Mouse (Mus musculus) hindbrain, embryonic 15.5 days (tissue): Measurements from ENCODE around the gene Gm37419. TPM values are rescaled to one million over a fixed set of nuclear protein-coding genes. Genes with fewer than 3 reads are reported as not detected.

Experiments
- ATAC-seq: fragments of 200-750 bp; cut with Nextera tagmentation; 2 replicates; pipeline ENCODE4 v1.8.0; 2017; ENCODE audit warnings: low read depth, moderate number of reproducible peaks, moderate TSS enrichment; ENCODE audit not compliant: low FRiP score
- H3K27ac ChIP-seq: fragments of 300-500 bp; sonication (generic); replicated peaks from 2 replicates; pipeline ENCODE4 v1.5.1; 2015; ENCODE audit warnings: mild to moderate bottlenecking, inconsistent platforms
- H3K27me3 ChIP-seq: fragments of 300-500 bp; sonication (generic); 2 replicates; pipeline ENCODE4 v1.6.1; 2015; ENCODE audit warnings: control low read depth, inconsistent platforms
- H3K36me3 ChIP-seq: fragments of 300-500 bp; sonication (generic); 2 replicates; pipeline ENCODE4 v1.6.1; 2015; ENCODE audit warnings: control low read depth, inconsistent platforms
- H3K4me1 ChIP-seq: fragments of 300-500 bp; sonication (generic); replicated peaks from 2 replicates; pipeline ENCODE4 v1.6.1; 2015; ENCODE audit warnings: control low read depth, inconsistent platforms
- H3K4me2 ChIP-seq: fragments of 300-500 bp; sonication (generic); 2 replicates; pipeline ENCODE4 v1.6.1; 2015; ENCODE audit warnings: moderate library complexity, mild to moderate bottlenecking, inconsistent platforms
- H3K4me3 ChIP-seq: fragments of 300-500 bp; sonication (generic); 2 replicates; pipeline ENCODE4 v1.5.1; 2015; ENCODE audit warnings: mild to moderate bottlenecking, inconsistent platforms
- H3K9ac ChIP-seq: fragments of 300-500 bp; sonication (generic); 2 replicates; pipeline ENCODE4 v1.6.1; 2015; ENCODE audit warnings: inconsistent platforms
- H3K9me3 ChIP-seq: fragments of 300-500 bp; sonication (generic); 2 replicates; pipeline ENCODE4 v1.6.1; 2016; ENCODE audit warnings: control low read depth, inconsistent platforms
- WGBS: fragments of 180-500 bp; shearing (Covaris S2); methylation state at CpG from one replicate; pipeline ENCODE4 v1.1.7; 2015; 5-methylcytosine and 5-hydroxymethylcytosine counted together
- polyA plus RNA-seq: library from polyadenylated mRNA; unstranded; fragments of >200 nt; fragmentation: Nextera tagmentation; extraction: Ambion mirVana; gene quantifications from 2 replicates; pipeline ENCODE4 v1.2.1, GENCODE M21; 2015

The Gm37419 gene
- polyA plus RNA-seq, 1 experiment from 2014 or later = not detected

DNA sequence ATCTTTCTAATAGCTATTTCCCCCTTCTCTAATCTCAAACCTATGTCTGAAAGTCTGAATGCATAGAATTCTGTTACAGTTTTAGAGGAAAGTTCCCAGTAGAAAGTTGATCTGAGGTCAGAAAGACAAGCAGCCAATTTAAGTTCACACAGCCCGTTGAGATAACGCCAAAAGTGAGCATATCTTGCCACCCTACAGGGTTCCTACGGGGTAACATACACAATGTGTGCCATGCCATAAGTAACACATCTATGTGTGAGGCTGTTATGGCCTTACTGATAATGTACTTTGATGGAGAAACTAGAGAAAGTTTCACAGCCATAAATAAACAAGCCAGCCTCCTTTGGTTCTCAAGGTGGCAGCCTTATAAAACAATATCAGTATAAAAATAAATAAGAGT lies 26.1 kb downstream of the Gm37419 start:
- Histone ChIP-seq H3K27ac (no peak overlapping the region), H3K9me3 (no peaks in the 10 kb centered on the region), H3K27me3 (no peaks in the 10 kb centered on the region), H3K36me3 (no peaks in the 10 kb centered on the region), H3K9ac (no peak overlapping the region), H3K4me2 (no peak overlapping the region), H3K4me3 (no peak overlapping the region), H3K4me1 (0 out of 2 replicates have a peak, but pooled peaks cover 4% of the 10 kb centered on the region)
- 89% methylated on average over 3 of the region's 3 CpGs for WGBS
- ATAC-seq = no peak

DNA sequence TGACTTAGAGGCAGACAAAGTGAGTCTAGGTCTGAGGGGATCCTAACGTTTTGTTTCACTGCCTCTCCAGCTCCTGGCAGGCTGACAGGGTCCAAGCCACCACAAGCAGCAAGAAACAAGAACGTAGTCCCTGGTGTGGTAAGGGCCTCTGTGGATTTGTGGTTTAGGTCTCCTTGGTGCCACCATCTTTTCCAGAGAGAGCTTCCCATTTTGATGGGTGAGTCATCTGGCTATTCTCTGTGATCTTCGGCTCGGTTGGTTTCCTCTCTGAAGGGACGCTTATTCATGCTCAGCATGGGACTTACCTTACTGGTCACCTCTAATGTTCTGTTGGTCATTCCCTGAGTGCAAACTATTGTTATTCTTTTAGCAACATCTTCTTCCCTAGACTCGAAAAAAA lies 28.0 kb downstream of the Gm37419 start:
- Histone ChIP-seq H3K27ac (no peak overlapping the region), H3K9ac (no peak overlapping the region), H3K4me2 (no peak overlapping the region), H3K27me3 (no peaks in the 10 kb centered on the region), H3K4me1 (0 out of 2 replicates have a peak, but pooled peaks cover 4% of the 10 kb centered on the region), H3K9me3 (no peaks in the 10 kb centered on the region), H3K4me3 (no peak overlapping the region), H3K36me3 (no peaks in the 10 kb centered on the region)
- WGBS = 51% methylated on average over 6 of the region's 6 CpGs
- ATAC-seq = no peak

DNA sequence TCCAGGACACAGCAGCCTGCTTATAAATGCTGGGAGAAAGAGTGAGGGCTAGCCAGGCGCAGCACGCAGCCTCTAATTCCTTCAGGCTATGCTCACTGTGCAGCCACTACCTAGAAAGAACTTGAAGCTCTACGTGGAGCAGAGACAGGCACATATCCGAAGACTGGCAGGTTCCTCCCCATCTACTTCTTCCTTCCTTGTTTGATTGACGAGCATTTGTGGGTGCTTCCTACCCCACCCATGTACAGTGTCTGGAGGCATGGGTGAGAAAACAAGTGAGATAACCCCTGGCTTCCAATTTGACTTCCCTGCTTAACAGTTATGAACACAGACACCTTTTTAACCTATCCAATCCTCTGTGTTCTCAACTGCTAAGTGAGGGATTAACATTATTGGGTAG lies 28.5 kb downstream of the Gm37419 start:
- H3K36me3 ChIP-seq = no peaks in the 10 kb centered on the region
- H3K4me3 ChIP-seq = no peak overlapping the region
- H3K9ac ChIP-seq = no peak overlapping the region
- 70% methylated on average over 5 of the region's 5 CpGs for WGBS
- ATAC-seq = no peak
- no peak overlapping the region for H3K4me2 ChIP-seq
- no peak overlapping the region for H3K27ac ChIP-seq
- 0 out of 2 replicates have a peak, but pooled peaks cover 4% of the 10 kb centered on the region for H3K4me1 ChIP-seq
- no peaks in the 10 kb centered on the region for H3K27me3 ChIP-seq
- no peaks in the 10 kb centered on the region for H3K9me3 ChIP-seq

DNA sequence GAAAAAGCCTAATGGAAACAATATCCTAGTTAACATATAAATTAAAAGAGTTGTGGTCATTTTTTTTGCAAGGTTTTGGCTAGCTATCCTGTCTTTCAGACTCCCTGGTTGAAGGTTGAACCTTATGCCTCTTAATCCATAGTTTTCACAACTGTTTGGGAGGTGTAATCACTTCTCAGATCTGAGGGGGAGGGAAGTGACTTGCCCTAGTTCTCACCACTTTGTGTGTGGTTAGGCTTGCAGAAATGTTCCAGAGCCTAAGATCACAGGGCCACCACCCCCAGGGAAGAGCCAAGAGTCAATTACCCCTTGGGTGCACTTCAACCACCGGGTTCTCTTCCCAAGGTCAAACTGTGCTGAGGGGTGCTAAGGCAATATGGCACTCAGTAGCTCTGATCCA lies 33.4 kb downstream of the Gm37419 start:
- H3K4me2 ChIP-seq = no peak overlapping the region
- H3K9me3 ChIP-seq = no peaks in the 10 kb centered on the region
- no peak for ATAC-seq
- H3K36me3 ChIP-seq = no peaks in the 10 kb centered on the region
- H3K4me1 ChIP-seq = no peaks in the 10 kb centered on the region
- H3K4me3 ChIP-seq = no peak overlapping the region
- 74% methylated on average over 1 of the region's 1 CpGs for WGBS
- H3K27me3 ChIP-seq = no peaks in the 10 kb centered on the region
- no peak overlapping the region for H3K27ac ChIP-seq
- no peak overlapping the region for H3K9ac ChIP-seq

DNA sequence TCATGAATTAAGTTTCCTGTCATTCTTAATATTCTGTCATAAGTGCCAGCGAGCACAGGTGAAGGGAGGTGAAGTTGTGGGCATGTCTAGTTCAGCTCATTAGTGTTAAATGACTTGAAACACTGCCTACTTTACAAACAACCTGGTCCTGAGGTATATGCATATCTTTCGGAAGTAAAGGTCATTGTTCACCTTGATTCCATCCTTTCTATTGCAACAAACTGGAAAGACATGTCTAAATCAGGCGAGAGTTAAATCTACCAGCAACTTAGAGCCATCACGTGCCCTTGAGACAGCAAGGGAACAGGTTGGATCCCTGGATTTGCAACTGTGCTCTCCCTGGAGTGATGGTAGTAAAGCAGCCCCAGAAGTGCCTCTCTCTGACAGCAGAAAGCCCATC lies 34.3 kb downstream of the Gm37419 start:
- Histone ChIP-seq H3K27me3 (no peaks in the 10 kb centered on the region), H3K9ac (no peak overlapping the region), H3K27ac (no peak overlapping the region), H3K36me3 (no peaks in the 10 kb centered on the region), H3K4me2 (no peak overlapping the region), H3K9me3 (no peaks in the 10 kb centered on the region), H3K4me3 (no peak overlapping the region), H3K4me1 (no peaks in the 10 kb centered on the region)
- no peak for ATAC-seq
- 92% methylated on average over 4 of the region's 4 CpGs for WGBS

DNA sequence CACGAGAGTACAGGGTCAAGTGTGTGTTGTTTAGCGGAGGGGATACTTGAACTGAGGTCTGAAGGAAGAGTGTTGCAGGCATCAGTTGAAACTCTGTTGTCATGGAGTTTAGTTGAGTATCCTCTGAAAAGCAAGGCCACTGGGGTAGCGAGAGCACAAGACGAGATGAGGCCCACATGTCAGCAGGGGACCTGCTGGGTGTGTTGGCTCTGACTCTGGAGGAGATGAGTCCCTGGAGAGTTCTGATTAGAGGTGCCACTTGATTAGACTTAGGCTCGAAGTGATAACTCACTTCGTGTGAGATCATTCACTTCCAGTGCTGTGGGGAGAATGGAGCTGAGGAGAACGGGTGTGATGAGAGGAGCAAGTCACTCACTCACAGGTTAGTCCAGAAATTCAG lies 37.2 kb downstream of the Gm37419 start:
- no peak overlapping the region for H3K9ac ChIP-seq
- H3K4me1 ChIP-seq = no peaks in the 10 kb centered on the region
- H3K4me2 ChIP-seq = no peak overlapping the region
- no peak for ATAC-seq
- no peak overlapping the region for H3K27ac ChIP-seq
- H3K36me3 ChIP-seq = no peaks in the 10 kb centered on the region
- no peaks in the 10 kb centered on the region for H3K9me3 ChIP-seq
- no peak overlapping the region for H3K4me3 ChIP-seq
- H3K27me3 ChIP-seq = no peaks in the 10 kb centered on the region
- 79% methylated on average over 7 of the region's 7 CpGs for WGBS

DNA sequence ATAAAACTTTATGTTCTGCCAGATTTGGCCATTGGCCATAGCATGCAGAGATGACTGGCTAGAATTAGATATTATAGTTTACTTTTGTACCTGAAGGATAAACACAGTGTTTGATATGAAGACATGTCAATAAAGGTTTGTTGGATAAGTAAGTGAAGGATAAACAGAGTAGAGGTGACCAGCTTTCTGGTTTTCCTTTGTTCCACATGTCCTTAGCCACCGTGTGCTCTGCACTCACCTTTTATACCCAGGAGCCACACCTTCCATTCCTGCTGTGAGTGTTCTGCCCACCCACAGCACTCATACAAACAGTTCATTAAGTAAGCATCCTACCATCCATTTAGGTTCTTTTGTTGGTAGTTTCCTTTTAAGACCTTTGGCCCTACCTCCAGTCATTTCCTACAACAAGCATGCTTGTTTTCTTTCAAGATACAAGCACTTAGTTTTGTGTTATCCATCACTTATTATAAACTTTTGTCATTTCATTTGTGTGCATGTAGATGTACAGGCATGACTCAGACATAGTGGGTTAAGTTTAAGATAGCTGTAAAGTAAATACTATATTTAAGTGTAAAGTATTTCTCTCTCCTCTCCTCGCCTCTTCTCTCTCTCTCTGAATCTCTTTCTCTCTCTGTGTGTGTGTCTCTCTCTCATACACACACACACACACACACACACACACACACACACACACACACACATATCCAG lies 41.8 kb downstream of the Gm37419 start:
- no peak for ATAC-seq
- no peaks in the 10 kb centered on the region for H3K9me3 ChIP-seq
- no peak overlapping the region for H3K9ac ChIP-seq
- no peaks in the 10 kb centered on the region for H3K4me1 ChIP-seq
- H3K27me3 ChIP-seq = no peaks in the 10 kb centered on the region
- no peak overlapping the region for H3K4me2 ChIP-seq
- no peak overlapping the region for H3K4me3 ChIP-seq
- no peaks in the 10 kb centered on the region for H3K36me3 ChIP-seq
- H3K27ac ChIP-seq = no peak overlapping the region
- 87% methylated on average over 2 of the region's 2 CpGs for WGBS

DNA sequence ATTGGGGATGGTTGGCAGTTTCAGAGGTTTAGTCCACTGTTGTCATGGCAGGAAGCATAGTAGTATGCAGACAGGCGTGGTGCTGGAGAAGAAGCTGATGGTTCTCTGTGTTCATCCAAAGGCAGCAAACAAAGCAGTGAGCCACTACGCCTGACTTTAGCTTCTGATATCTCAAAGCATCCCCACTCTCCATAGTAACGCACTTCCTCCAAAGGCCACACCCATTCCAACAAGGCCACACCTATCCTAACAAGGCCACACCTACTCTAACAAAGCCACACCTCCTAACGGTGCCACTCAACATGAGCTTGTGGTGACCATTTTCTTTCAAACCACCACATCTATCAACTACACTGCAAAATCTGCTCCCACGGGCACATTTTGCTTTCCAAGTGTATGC lies 45.0 kb downstream of the Gm37419 start:
- no peak overlapping the region for H3K9ac ChIP-seq
- H3K27ac ChIP-seq = no peak overlapping the region
- no peaks in the 10 kb centered on the region for H3K36me3 ChIP-seq
- 90% methylated on average over 5 of the region's 5 CpGs for WGBS
- H3K4me1 ChIP-seq = no peaks in the 10 kb centered on the region
- no peak overlapping the region for H3K4me3 ChIP-seq
- H3K27me3 ChIP-seq = no peaks in the 10 kb centered on the region
- no peaks in the 10 kb centered on the region for H3K9me3 ChIP-seq
- H3K4me2 ChIP-seq = no peak overlapping the region
- no peak for ATAC-seq

DNA sequence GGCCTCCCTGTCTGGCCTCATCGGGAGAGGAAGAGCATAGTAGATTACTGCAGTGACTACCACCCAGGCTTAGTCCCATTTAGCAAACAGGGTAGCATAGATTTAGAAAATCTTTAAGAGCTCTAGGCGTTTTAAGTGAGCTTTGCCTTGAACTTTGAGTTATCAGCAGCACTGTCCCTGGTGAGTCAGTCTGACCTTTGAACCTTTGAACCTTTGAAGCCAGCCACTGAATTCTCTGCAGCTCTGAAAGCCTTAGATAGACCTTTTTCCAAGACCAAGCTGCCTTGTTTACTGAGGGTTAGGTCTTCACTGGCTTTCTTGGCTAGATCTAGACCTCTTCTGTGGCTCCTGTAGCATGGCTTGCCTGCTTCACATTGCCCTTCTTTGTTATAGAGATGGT lies 46.2 kb downstream of the Gm37419 start:
- no peaks in the 10 kb centered on the region for H3K27me3 ChIP-seq
- no peaks in the 10 kb centered on the region for H3K9me3 ChIP-seq
- H3K9ac ChIP-seq = no peak overlapping the region
- no peaks in the 10 kb centered on the region for H3K36me3 ChIP-seq
- no peaks in the 10 kb centered on the region for H3K4me1 ChIP-seq
- no peak overlapping the region for H3K4me2 ChIP-seq
- no peak for ATAC-seq
- 70% methylated on average over 2 of the region's 2 CpGs for WGBS
- no peak overlapping the region for H3K4me3 ChIP-seq
- H3K27ac ChIP-seq = no peak overlapping the region

DNA sequence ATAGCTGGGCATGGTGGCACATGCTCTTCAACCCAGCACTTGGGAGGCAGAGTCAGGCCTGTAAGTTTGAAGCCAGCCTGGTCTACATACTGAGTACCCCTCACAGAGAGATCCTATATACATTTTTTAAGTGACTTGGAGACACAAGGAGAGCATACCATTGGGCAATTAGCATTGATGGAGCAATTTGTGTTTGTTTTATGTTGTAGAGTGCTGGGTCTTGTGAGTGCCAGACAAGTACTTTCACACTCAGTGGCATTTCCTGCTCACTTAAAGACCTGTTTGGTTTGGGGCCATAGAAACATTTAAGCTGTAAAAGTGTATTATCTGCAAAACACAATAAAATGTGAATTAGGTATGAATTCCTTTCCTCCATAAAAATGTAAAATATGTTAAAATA lies 47.5 kb downstream of the Gm37419 start:
- no peak overlapping the region for H3K4me3 ChIP-seq
- H3K9me3 ChIP-seq = no peaks in the 10 kb centered on the region
- H3K4me1 ChIP-seq = no peaks in the 10 kb centered on the region
- no peak overlapping the region for H3K27ac ChIP-seq
- H3K4me2 ChIP-seq = no peak overlapping the region
- no peak for ATAC-seq
- no peak overlapping the region for H3K9ac ChIP-seq
- no peaks in the 10 kb centered on the region for H3K36me3 ChIP-seq
- no peaks in the 10 kb centered on the region for H3K27me3 ChIP-seq

DNA sequence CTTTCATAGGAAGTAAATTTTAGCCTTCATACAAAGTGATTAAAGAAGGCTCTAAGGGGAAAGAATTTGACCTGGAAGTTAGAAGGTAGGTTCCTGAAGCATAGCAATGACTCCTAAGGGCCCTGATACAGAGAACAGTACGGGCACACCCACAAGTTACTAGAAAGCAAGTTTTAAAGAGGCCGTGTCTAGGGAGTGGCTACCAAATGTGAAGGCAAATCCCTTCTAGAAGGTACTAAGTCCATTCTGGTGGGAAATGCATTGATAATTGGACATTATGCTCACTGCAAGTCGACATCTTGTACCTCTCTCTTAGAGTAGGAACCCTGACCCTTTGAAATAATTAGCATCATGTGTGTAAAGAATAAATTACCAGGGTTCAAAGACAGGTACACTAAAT lies 48.1 kb downstream of the Gm37419 start:
- H3K4me1 ChIP-seq = no peaks in the 10 kb centered on the region
- WGBS = 88% methylated on average over 3 of the region's 3 CpGs
- no peak overlapping the region for H3K4me2 ChIP-seq
- ATAC-seq = no peak
- no peak overlapping the region for H3K27ac ChIP-seq
- no peaks in the 10 kb centered on the region for H3K36me3 ChIP-seq
- H3K9me3 ChIP-seq = no peaks in the 10 kb centered on the region
- H3K9ac ChIP-seq = no peak overlapping the region
- H3K4me3 ChIP-seq = no peak overlapping the region
- H3K27me3 ChIP-seq = no peaks in the 10 kb centered on the region
